Mouse (Mus musculus): ENCODE results near the gene Lrrfip1.
A peak's percentile ranks its signal among the peaks of the same experiment; 100 is the strongest.

Gene Lrrfip1

DNA sequence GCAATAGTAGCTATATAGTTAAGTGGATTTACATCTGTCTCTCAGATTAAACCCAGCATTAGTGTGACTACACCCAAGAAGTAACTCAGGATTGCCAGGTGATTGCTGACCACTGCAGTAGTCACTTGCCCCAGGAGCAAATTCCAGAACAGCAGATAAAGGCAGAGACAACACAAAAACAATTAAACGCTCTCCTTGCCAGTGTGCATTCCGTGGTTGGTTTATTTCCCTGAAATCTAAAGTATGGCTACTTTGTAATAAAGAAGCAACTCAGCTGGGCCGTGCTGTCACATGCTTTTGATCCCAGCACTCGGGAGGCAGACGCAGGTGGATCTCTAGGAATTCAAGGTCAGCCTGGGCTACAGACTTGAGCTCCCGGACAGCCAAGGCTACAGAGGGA is 59.7 kb downstream of the Lrrfip1 start:
- DNase-seq, result no peak

DNA sequence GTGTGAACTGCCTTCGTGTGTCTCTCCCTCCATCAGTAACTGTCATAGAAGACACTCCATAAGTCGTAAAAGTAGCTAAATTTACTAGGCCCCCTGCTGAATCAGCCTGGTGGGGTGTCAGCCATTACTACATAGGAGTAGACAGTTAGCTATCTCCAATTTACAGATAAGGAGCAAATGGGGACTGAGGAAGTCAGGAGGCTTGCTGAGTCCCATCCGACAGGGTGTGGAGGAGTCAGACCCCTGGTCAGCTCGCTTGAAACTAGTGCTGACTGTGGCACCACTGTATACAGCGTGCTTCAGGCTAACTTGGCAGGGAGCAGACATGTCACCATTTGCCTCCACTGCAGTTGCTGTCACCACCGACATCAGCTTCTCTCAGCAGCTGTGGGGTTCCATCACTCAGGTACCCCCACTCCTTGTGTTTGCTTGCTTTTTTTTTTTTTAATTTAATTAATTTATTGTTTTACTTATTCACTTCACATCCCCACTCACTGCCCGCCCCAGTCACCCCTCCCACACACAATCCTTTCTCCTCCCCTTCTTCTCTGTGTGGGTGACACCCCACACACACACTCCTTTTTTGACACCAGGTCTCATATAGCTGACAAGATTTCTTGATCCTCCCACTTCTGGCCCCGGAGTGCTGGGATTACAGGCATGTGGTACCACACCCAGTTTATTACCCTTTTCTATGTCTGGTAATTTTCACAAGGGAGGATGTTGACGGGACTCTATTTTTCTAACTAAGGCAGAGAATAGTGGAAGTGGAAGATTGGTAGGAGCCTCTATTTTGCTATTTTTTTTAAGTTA is 61.5 kb downstream of the Lrrfip1 start:
- DNase-seq, result no peak

DNA sequence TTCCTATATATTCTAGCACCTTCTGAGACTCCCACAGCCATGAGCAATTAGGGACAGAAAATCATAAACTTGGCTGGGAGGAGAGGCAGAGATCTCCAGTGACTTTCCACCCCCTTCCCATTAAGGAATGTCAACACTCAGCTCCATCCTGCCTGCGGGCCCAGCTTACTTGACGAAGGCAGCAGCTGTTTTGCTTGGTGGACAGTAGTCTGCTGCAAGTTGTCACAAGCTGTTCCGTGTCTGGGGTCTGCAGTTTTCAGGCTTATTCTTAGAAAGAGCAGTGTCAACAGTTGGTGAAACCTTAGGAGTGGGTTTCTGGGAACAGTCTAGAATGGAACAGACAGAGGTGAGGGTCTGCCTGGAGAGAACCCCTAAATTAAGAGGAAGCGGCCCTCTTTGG is 62.6 kb downstream of the Lrrfip1 start:
- DNase-seq, result no peak

DNA sequence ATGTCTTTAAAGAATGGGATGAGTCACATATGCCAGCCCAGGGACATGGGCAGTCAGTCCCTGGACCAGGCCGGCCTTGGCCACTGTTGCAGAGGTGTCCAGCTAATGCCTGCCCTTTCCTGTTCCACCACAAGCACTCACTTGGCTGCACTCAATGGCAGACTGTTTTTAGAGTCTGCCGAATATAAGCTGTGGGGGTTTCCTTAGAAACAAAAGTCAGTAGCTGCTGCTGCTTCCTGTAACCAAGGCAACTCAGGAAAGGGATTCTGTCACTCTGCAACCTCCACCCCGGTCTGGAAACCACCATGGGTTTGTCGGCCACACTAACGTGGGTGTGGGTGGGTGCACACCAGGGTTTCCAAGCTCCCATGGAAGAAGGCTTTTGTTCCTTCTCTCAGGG is 63.8 kb downstream of the Lrrfip1 start:
- DNase-seq, result no peak

DNA sequence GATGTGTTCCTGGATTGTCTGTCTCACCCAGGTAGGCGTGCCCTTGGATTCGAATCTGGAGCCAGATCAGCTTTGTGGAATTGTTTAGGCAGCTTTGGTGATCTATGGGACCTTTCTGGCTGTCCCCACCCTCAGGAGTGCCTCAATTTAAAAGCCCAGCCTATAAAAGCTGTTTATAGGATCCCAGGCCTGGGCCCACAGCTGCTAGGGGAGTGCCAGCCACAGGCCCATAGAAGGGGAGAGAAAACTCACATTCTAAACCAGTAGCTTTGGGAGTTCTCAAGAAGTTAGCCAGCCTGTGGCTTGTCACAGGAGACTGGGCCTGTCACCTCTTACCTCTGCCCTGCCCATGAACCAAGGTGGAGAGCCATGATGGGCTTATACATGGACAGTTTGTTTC is 65.5 kb downstream of the Lrrfip1 start:
- no peak for DNase-seq

DNA sequence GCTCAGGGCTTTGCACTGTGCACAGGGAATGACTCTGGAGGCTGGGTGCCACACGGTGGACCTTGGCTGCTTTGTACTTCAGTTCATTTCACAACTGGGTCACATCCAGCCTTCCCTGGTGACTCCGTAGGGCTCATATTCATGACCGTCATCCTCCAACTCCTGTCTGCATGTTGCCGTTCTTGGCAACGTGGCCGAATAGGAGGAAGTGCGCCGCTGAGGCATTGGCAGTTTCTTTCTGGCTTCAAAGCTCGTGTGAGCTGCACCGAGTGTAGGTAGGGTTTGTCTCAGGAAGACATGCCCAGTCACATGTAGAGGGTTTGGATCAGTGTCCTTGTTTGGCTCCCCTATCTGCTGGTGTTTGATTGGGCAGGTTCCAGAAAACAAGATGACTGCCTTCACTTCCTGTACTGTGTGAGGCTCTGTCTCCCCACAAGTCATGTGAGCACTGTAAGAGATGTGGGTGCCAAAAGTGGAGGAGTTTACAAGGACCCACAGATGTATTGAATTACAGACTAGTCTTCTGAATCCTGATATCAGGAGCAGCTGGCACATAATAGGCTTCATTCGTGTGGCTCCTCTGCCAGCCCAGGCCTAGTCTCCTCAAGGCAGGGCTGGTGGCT is 66.5 kb downstream of the Lrrfip1 start:
- DNase-seq, result peak; percentile 75

DNA sequence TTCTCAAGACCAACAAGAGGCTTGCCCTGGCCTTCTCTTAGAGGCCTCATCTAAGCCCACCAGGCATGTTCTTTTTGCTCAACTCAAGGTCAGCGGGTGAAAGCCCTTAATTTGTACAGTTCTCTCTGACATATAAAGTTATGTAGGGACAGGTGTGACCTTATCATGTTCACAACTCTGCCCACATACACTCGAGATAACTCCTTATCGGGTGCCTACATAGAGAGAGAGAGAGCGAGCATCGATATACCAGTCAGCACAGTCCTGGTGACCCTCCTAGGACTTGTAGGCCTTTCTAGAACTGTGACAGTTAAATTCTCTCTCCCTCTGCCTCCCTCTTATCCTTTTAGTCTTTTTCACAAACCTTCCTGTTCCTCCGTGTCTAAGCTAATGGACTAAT is 67.5 kb downstream of the Lrrfip1 start:
- no peak for DNase-seq

DNA sequence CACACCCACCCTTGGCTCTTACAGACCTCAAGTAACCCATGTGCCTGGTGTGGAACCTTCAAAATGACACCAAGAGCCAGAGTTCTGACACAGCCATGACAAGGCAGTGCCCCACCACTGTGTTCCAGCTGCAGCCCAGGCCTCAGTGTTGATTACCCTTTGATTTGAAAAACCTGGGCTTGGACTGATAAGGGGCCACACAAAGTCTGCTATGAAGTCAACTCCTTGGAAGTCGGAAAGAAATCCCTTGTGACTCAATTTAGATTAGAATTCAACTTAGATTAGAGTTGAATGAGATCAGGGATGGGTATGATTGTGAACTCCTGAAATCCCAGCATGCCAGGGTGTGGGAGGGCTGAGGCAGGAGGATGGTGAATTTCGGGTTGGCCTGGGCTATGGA is 68.1 kb downstream of the Lrrfip1 start:
- DNase-seq, result no peak

DNA sequence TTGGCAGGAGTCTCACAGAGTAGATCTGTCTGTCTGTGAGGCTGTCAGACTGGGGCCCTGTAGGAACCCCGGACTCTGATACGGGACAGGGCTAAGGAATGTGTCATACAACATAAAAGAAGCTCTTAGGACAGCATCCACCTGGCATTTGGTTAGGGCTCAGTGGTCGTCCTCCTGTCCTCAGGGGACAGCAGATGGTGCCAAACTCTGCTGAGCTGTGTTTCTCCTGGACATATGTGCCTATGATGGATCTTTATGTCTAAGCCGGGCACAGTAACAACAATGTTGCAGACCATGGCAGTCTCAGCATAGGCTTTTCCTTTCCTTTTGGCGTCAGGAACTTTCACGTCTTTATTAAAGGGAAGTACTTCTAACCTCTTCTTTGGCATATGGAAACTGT is 69.2 kb downstream of the Lrrfip1 start:
- DNase-seq, result no peak

DNA sequence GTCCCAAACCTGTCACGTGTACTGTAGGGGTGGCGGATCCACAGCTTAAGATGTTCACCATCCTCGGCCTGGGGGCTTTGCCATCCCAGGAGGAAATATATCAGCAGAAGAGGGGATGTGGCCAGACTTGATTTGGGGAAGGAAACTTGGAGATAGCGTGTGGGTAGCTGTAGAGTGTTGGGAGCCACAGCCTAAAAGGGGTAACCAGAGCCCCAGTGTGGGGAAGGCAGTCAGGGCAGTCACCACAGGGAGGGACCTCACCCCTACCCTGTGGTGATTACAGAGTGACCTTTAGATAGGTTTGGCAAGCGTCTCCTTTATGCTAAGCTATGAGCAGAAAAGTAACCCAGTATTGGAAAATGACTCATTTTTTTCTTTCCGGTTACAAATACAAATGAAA is 71.0 kb downstream of the Lrrfip1 start:
- no peak for DNase-seq

DNA sequence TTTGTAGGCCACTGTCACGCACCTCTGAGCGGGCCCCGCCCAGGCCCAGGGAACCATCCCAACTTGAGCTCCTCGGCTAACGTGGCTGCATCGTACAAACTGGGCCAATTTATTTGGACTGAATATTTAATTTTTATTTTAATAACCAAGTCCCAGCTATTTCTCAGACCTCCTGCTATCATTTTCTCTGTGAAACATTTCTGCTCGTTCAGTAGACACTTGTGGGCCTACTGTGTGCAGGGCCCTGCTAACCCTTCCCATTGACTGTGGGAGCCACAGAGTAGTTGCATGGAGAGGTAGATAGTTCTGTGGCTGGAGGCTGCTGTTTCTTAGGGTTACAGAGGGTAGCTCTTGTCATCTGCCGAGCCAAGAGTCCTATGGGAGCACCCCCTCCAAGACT is 72.0 kb downstream of the Lrrfip1 start:
- no peak for DNase-seq

DNA sequence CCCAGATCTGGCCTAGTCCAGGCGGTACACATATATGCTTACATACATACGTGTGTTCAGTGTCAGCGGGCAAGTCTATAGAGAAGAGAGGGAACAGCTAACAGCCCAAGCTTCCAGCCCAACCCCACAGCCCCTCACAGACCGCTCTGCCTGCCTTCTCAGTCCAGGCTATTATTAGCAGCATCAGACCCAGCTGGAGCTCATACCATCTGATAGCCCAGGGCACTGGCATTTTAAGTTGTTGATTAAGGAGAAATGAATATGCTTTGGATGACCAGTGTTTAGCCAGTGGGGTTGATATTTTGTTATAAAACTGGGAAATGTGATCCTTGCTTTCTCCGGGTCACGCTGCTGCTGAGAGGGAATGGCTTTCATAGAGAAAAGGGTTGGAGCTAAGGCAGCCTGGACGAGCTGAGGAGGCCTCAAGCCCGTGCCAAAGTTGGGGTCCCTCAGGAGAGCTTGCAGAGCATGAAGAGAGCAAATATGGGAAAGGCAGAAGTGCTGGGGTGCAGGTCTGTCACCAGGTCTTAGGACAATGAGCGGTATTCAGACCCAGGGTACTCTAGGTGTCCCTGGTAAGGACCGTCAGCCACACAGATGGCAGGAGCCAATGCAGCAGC is 73.2 kb downstream of the Lrrfip1 start:
- no peak for DNase-seq

DNA sequence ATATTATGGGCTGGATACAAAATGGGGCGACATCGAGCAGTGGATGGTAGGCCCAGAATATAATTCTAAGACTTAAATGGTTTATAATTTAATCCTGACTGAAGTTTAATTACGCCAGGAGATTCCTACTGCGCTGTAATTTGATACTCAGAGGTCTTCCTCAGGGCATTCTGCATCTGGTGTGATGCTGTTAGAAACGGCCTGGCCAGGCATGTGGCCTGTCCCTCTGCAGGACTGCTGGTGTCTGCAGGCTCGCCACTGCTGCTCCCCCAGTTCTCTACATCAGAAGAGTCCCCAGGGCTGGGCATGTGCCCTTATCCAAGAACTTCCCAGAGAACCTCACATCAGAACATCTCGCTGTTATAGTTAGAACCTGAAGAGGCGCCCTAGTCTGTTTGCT is 78.4 kb downstream of the Lrrfip1 start:
- DNase-seq, result no peak

DNA sequence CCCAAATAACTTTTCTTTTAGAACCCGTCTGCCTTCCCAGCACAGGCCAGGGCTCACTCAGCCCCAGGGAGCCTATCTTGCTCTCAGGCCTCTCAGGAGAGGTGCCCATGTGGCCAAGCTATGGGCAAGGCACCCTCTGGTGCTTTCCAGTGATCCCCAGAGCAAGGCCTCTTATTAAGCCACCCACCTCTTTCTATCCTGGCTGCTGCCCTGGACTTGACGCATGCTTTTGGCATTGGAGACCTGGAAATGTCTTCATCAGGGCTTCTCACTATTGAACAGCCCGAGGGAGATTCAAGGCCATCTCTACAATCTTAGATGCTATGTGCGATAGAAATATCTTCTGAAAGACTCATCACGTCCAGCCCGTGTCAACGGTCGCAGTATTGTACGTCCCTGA is 78.9 kb downstream of the Lrrfip1 start:
- DNase-seq, result no peak

DNA sequence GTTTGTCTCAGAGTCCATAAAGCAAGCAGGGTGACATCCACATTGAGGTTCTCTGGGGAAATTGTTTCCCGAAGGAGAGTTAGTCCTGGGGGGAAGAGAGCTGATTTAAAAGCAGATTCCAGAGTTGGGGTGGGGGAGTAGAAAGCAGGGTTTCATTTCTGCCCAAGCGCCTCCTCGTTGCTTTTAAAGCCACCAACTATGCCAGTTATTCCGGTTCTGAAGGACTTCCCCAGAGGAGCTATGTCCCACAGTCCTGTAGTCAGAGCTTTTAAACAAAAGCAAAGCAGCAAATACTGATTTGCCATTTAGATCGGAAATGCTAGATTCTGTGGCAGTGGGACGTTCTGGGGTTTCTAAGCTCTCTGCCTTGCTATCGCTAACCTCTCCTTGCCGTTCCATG is 79.4 kb downstream of the Lrrfip1 start:
- DNase-seq, result no peak

DNA sequence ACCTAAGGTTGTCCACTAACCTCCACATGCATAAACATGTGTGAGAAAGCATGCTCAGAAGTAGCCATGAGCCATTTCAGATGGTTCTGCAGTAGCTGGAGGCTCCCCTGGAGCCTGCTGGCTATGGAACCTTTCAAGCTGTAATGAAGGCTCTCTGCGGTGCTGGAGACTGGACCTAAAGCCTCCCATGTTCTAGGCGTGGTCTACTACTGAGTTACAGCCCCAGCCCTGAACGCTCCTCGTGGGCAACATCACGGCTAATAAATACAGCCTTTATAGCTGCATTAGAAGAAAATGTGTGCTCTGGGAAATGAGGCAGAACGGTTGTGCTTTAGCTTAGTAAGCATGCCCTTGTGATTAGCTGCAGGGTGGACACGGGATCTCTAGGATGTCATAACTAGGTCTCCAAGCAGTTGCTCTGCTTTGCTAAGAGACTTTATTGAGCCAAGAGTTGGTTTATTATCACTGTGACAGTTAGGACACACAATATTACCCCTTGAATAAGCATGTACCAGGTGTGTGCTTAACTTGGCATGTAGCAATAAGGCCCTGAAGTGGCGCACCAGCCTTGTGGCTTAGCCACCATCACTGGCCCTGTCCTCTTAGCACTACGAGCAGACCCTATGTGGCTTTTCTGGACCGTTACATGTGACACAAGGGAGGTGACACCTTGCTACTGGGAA is 81.3 kb downstream of the Lrrfip1 start:
- DNase-seq, result no peak

DNA sequence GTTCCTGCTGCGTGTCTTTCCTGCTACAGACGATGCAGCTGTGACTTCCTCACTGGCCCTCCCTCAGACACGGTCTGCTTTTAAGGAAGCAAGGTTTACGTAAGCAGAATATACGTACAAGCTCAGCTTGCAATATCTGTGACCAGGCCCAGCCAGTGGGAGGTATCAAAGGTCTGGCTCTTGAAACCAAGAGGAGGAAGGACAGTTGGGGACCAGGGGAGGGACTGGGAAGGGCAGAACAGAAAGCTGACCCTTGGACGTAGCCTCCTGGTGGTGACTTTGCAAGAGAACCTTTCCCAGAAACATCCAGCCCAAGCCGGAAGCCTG is 81.8 kb downstream of the Lrrfip1 start:
- no peak for DNase-seq

DNA sequence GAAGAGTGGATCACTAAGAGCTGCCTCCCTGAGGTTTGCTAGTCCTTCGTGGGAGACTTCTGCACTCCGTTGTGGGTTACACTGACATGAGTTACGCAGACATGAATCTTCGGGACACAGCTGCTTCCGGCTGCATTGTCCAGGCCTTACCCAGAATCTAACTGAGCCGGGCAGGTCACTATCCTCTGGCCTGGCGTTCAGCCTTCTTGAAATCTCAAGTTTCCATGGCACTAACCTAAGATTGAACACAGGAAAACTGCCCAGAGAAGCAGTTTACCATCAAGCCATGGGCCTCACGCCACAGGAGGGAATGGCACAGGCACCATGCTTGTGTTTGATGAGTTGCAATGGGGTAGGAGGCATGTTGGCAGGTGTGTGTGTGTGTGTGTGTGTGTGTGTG is 85.8 kb downstream of the Lrrfip1 start:
- DNase-seq, result no peak

DNA sequence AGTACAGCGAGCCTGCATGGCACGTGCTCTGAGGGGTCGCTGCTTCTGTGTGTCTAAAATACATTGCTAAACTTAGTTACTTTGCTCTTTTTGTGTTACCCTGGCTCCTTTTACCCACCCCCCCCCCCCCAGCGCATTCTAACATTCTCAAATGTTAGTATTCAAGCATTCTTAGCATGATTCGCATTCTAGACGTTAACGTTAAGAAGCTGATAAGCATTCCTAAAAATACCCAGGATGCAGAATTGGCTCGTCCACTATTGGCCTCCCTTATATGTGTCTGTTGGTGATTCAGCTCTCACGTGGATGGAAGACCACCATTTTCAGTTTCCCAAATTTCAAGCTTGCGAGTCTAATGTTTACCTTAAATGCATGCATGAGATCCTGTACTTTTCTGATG is 86.5 kb downstream of the Lrrfip1 start:
- DNase-seq, result no peak

DNA sequence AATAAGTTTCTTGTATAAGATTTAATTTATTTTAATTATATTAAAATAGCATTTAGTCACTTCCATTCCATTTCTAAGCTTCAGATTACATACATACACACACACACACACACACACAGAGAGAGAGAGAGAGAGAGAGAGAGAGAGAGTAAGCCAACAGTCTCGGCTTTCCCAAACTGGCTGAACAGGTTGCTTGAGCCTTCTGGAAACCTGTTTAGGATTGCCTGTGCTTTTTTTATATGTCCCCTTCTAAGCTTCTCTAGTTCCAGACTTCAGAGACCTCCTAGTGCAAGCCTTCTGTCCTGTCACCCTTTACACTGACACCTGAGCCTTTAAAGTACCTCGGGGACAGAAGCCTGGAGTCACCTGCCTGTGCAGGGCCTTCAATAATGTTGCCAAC is 87.1 kb downstream of the Lrrfip1 start:
- DNase-seq, result no peak

DNA sequence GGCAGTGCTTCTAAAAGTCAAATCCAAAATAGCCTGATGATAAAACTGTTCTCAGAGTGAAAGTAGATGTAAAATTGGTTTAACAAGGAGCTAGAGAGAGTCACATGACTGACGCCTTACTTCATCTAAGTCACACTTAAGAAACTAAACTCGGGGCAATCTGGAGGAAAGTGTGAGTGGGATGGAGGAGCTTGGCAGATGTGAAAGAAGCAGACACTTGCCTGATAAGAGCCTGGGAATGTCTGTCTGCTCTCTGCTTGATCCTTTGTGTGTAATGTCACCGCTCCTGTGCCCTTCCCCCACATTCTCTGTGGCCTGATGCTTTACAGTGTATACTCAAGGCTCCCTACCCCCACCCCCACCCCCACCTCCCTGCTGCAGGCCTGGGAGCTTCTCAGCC is 87.8 kb downstream of the Lrrfip1 start:
- no peak for DNase-seq

DNA sequence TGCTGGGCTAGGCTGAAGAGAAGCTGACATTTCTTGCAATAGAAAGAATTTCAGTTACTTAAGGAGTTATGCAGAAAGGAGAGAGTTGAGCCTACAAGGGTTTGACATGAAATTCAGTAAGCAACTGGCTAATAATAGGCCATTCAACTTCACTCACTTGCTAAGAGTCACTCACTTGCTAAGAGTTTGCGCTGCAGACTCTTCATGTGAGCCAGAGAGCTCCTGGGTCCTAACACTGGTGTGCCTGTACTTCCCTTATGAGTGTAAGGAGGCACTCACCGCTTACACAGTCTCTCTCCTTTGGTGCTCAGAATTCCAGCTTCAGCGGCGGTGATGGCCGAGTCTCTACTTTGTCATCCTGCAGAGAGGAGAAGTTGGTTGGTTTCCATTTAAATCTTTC is 88.2 kb downstream of the Lrrfip1 start:
- DNase-seq, result no peak

DNA sequence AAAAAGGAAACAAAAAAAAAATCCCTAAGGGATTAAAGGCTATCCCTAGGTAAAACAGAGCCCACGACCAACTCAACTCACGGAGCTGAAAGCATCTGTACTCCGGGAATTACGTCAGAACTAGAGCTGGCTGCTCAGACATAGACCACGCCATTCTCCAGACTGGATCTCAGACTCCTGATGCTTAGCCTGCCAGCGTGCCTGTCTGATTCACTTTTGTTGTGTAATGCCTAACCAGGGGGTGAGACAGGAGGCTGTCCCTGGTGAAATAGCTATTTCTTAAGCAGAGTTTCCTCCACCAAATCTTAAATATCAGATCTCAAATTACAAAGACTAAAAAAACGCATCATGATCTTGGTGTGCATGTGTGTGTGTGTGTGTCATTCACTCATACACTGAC is 89.5 kb downstream of the Lrrfip1 start:
- DNase-seq, result no peak

DNA sequence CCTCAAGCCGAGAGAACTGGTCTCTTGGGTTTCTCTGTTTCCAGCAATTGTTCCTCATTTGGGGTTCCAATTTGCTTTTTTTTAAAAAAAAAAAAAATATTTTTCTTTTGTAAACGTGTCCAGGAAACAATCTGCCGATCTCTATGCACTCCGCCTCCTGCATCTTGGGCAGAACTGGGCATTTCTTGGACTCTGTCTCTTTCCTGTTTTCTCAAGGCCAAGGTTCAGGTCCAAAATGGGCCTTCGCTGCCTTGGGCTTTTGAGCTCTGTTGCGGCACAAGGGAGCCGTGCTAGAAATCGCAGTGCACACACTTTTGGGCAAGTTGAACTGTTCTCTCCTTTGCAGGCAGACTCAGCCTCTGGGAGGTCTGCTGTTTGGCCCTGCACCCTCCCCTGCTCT is 90.4 kb downstream of the Lrrfip1 start:
- no peak for DNase-seq

Measured in kidney, adult 11 months (tissue).